In the genomic region with DNA sequence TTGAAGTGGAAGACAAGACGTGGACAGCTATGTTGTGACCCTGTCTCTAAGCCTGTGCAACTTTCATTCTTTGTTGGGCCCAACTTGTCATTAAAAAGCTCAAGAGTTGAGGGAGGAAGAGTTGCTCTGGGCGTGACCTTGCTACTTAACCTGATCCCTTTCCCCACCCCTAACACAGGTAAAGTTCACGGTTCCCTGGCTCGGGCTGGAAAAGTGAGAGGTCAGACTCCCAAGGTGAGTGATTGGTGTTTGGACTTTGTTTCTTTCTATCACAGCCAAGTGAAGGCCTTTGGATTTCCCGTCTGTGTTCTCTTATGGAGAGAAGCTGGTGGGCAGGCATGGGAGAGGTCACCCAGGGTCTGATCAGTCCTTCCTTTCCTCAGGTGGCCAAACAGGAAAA, we compare ENCODE assay signal across 8 mouse cellular contexts. TPM values are rescaled to one million over a fixed set of nuclear protein-coding genes. Genes with fewer than 3 reads are reported as not detected.
DNase-seq lines count a peak whose midpoint lies in the region; ATAC-seq and TF ChIP-seq lines count a peak whose summit lies in the region.

No protein-coding gene starts in this region.

- no peak for TF ChIP-seq EP300 in CH12.LX (IDR thresholded peaks at IDR 0.05; ENCODE audit: low read length)

- peak overlapping the region; percentile 77 for H3K4me2 ChIP-seq in CH12.LX (ENCODE audit: insufficient read depth, low read depth, poor library complexity, severe bottlenecking)
- peak overlapping the region; percentile 93; the same call in 1 of the 2 replicates for H3K4me2 ChIP-seq in forebrain, embryonic 16.5 days (ENCODE audit: low read length)
- H3K4me2 ChIP-seq in liver, embryonic 13.5 days = peak overlapping the region; percentile 85

- H3K27me3 ChIP-seq in erythroblast, embryonic 14.5 days (ENCODE audit: control insufficient read depth) = no peaks in the 10 kb centered on the region
- H3K27me3 ChIP-seq in CH12.LX (replicated peaks) = no peaks in the 10 kb centered on the region
- H3K27me3 ChIP-seq in forebrain, embryonic 16.5 days (replicated peaks; ENCODE audit: control insufficient read depth, insufficient read depth, low read length) = no peaks in the 10 kb centered on the region
- no peaks in the 10 kb centered on the region for H3K27me3 ChIP-seq in liver, embryonic 13.5 days

- no peak for TF ChIP-seq RAD21 in CH12.LX (IDR thresholded peaks at IDR 0.05; ENCODE audit: low read depth, low read length)

- H3K36me3 ChIP-seq in erythroblast, embryonic 14.5 days (ENCODE audit: control insufficient read depth) = peaks cover 60% of the 10 kb centered on the region
- peaks cover 32 to 51% of the 10 kb centered on the region in 2 experiments for H3K36me3 ChIP-seq in CH12.LX (replicated peaks in 1 of 2; ENCODE audit: control insufficient read depth in 1 of 2, insufficient read depth in 1 of 2, low read length in 1 of 2)
- H3K36me3 ChIP-seq in forebrain, embryonic 16.5 days (ENCODE audit: control insufficient read depth, insufficient read depth) = no peaks in the 10 kb centered on the region; the same call in 1 of the 2 replicates
- peaks cover 43% of the 10 kb centered on the region for H3K36me3 ChIP-seq in liver, embryonic 13.5 days

- no peak for TF ChIP-seq CTCF in CH12.LX (conservative IDR thresholded peaks at IDR 0.05 in 1 of 2, IDR thresholded peaks at IDR 0.05 in 1 of 2; ENCODE audit: low read depth in 2 of 2, low read length in 2 of 2)

- H3K9me3 ChIP-seq in erythroblast, embryonic 14.5 days (ENCODE audit: control insufficient read depth, low read length) = no peaks in the 10 kb centered on the region
- H3K9me3 ChIP-seq in CH12.LX (replicated peaks; ENCODE audit: low read length) = no peaks in the 10 kb centered on the region
- H3K9me3 ChIP-seq in forebrain, embryonic 16.5 days (ENCODE audit: control insufficient read depth, low read length) = no peaks in the 10 kb centered on the region
- H3K9me3 ChIP-seq in liver, embryonic 13.5 days (replicated peaks) = no peaks in the 10 kb centered on the region

- H3K27ac ChIP-seq in CH12.LX (ENCODE audit: insufficient read depth, low read depth) = 0 out of 2 replicates have a peak overlapping the region, but pooled peaks have one; percentile 26
- no peak overlapping the region for H3K27ac ChIP-seq in forebrain, embryonic 16.5 days (ENCODE audit: low read length)
- peak overlapping the region; percentile 85 for H3K27ac ChIP-seq in liver, embryonic 13.5 days

- H3K79me2 ChIP-seq in CH12.LX (replicated peaks; ENCODE audit: control insufficient read depth, extremely low read depth, insufficient read depth, poor library complexity, severe bottlenecking) = peaks cover 54% of the 10 kb centered on the region

- in situ Hi-C loops in CH12.LX (cut with MboI; ENCODE audit: low pct_ligation_motif_present, low pct_unique_long_range_greater_than_20kb, low sequenced_read_pairs) = no loop called here

- DNase-seq in CH12.LX (ENCODE audit: extremely low read depth) = no peak
- DNase-seq in liver, embryonic 13.5 days = no peak
- DNase-seq in embryo, embryonic 10.5 days (ENCODE audit: low spot score) = no peak
- no peak for DNase-seq in spleen, adult 18-20 months
- no peak for DNase-seq in cerebellum, adult 9-10 months

- ATAC-seq in erythroblast, adult 5-6 weeks (replicated peaks; ENCODE audit: low FRiP score, poor library complexity, severe bottlenecking) = no peak
- no peak for ATAC-seq in forebrain, embryonic 16.5 days
- no peak for ATAC-seq in liver, embryonic 13.5 days (ENCODE audit: low read depth)

- 83% methylated on average over 5 of the region's 5 CpGs for WGBS in forebrain, embryonic 16.5 days
- 59% methylated on average over 5 of the region's 5 CpGs for WGBS in liver, embryonic 13.5 days (ENCODE audit: insufficient replicate concordance)

- dilution Hi-C loops in CH12.LX (cut with MboI; ENCODE audit: extremely low pct_ligation_motif_present, extremely low pct_unique_long_range_greater_than_20kb, low sequenced_read_pairs) = no loop called here

- H3K4me1 ChIP-seq in erythroblast, embryonic 14.5 days (ENCODE audit: control insufficient read depth) = peaks cover 64% of the 10 kb centered on the region
- H3K4me1 ChIP-seq in CH12.LX (ENCODE audit: control insufficient read depth in 1 of 2, insufficient read depth in 2 of 2) = peaks cover 8 to 55% of the 10 kb centered on the region in 2 experiments
- peaks cover 39% of the 10 kb centered on the region for H3K4me1 ChIP-seq in forebrain, embryonic 16.5 days (replicated peaks; ENCODE audit: control insufficient read depth, insufficient read depth, low read length)
- H3K4me1 ChIP-seq in liver, embryonic 13.5 days (replicated peaks) = peaks cover 70% of the 10 kb centered on the region

- no peak for TF ChIP-seq POLR2A in CH12.LX (IDR thresholded peaks at IDR 0.05; ENCODE audit: low read depth, low read length)

- peak overlapping the region; percentile 73 for H3K9ac ChIP-seq in CH12.LX (ENCODE audit: insufficient read depth, low read depth)
- H3K9ac ChIP-seq in forebrain, embryonic 16.5 days (replicated peaks; ENCODE audit: low read depth, low read length) = no peak overlapping the region
- H3K9ac ChIP-seq in liver, embryonic 13.5 days = peak overlapping the region; percentile 95

- H3K4me3 ChIP-seq in erythroblast, embryonic 14.5 days (replicated peaks) = peak overlapping the region; percentile 100
- H3K4me3 ChIP-seq in CH12.LX (replicated peaks in 1 of 3; ENCODE audit: low read depth in 2 of 3, low read length in 2 of 3, poor library complexity in 1 of 3) = peak overlapping the region; percentile 73 to 97 (median 95)
- H3K4me3 ChIP-seq in forebrain, embryonic 16.5 days (replicated peaks; ENCODE audit: low read length) = no peak overlapping the region
- H3K4me3 ChIP-seq in liver, embryonic 13.5 days (replicated peaks) = peak overlapping the region; percentile 89

TF ChIP-seq in CH12.LX, 34 proteins besides CTCF, POLR2A, EP300 and RAD21 (continues in another document):
- no peak for TF ChIP-seq ELF1 (IDR thresholded peaks at IDR 0.05; ENCODE audit: low read depth, low read length)
- no peak for TF ChIP-seq NELFE (IDR thresholded peaks at IDR 0.05; ENCODE audit: low read depth, low read length)
- TF ChIP-seq HCFC1 (IDR thresholded peaks at IDR 0.05; ENCODE audit: low read depth, low read length) = no peak
- TF ChIP-seq PAX5 (IDR thresholded peaks at IDR 0.05; ENCODE audit: low read length) = no peak
- no peak for TF ChIP-seq MEF2A (IDR thresholded peaks at IDR 0.05; ENCODE audit: borderline replicate concordance, low read depth, low read length)
- no peak for TF ChIP-seq KAT2A (IDR thresholded peaks at IDR 0.05; ENCODE audit: insufficient replicate concordance, low read length)
- TF ChIP-seq ZC3H11A (IDR thresholded peaks at IDR 0.05; ENCODE audit: low read depth, low read length) = no peak

RNA-seq across cellular contexts. Expression of a gene that starts 1.3 kb away (rescaled TPM):
- 521 and 530 TPM in 2 replicates for polyA plus RNA-seq in erythroblast, embryonic 14.5 days (2012)
- total RNA-seq in erythroblast, adult 5-6 weeks (2015; ENCODE audit: low replicate concordance) = 503 and 517 TPM in 2 replicates
- total RNA-seq in erythroblast, adult 5-6 weeks (2017; ENCODE audit: low replicate concordance) = 317 and 511 TPM in 2 replicates
- total RNA-seq in CH12.LX (2012; rRNA removed) (2,266 and 2,403 TPM in 2 replicates), CH12.LX (2014; rRNA removed) (1,142 and 1,239 TPM in 2 replicates)
- 2,522 and 2,776 TPM in 2 replicates for polyA plus RNA-seq in CH12.LX (2012; ENCODE audit: insufficient read length, low read depth)
- polyA plus RNA-seq in forebrain, embryonic 16.5 days (2015; fragmentation: Nextera tagmentation; extraction: Ambion mirVana) = 493 and 512 TPM in 2 replicates
- 639 and 696 TPM in 2 replicates for polyA plus RNA-seq in liver, embryonic 13.5 days (2015; fragmentation: Nextera tagmentation; extraction: Ambion mirVana)

RNA-seq across cellular contexts. Expression of a gene that starts 1.4 kb away (rescaled TPM):
- 4.9 and 6.3 TPM in 2 replicates for polyA plus RNA-seq in erythroblast, embryonic 14.5 days (2012)
- 10.0 and 15.3 TPM in 2 replicates for total RNA-seq in erythroblast, adult 5-6 weeks (2015; ENCODE audit: low replicate concordance)
- 8.1 and 10.2 TPM in 2 replicates for total RNA-seq in erythroblast, adult 5-6 weeks (2017; ENCODE audit: low replicate concordance)
- total RNA-seq in CH12.LX (2012; rRNA removed) = 37.4 and 49.8 TPM in 2 replicates
- 59.0 and 60.9 TPM in 2 replicates for total RNA-seq in CH12.LX (2014; rRNA removed)
- 55.6 and 66.6 TPM in 2 replicates for polyA plus RNA-seq in CH12.LX (2012; ENCODE audit: insufficient read length, low read depth)
- polyA plus RNA-seq in forebrain, embryonic 16.5 days (2015; fragmentation: Nextera tagmentation; extraction: Ambion mirVana) = 65.0 and 74.0 TPM in 2 replicates
- 50.2 and 59.4 TPM in 2 replicates for polyA plus RNA-seq in liver, embryonic 13.5 days (2015; fragmentation: Nextera tagmentation; extraction: Ambion mirVana)

RNA-seq across cellular contexts. Expression of a gene that starts 2.0 kb away (rescaled TPM):
- 8.6 and 9.3 TPM in 2 replicates for polyA plus RNA-seq in erythroblast, embryonic 14.5 days (2012)
- 1.3 and 2.7 TPM in 2 replicates for total RNA-seq in erythroblast, adult 5-6 weeks (2015; ENCODE audit: low replicate concordance)
- total RNA-seq in erythroblast, adult 5-6 weeks (2017; ENCODE audit: low replicate concordance) = 2.5 and 6.3 TPM in 2 replicates
- total RNA-seq in CH12.LX (2012; rRNA removed) (29.2 and 32.7 TPM in 2 replicates), CH12.LX (2014; rRNA removed) (20.9 and 22.6 TPM in 2 replicates)
- polyA plus RNA-seq in CH12.LX (2012; ENCODE audit: insufficient read length, low read depth) = 20.1 and 20.5 TPM in 2 replicates
- 30.1 and 31.0 TPM in 2 replicates for polyA plus RNA-seq in forebrain, embryonic 16.5 days (2015; fragmentation: Nextera tagmentation; extraction: Ambion mirVana)
- 22.1 and 23.2 TPM in 2 replicates for polyA plus RNA-seq in liver, embryonic 13.5 days (2015; fragmentation: Nextera tagmentation; extraction: Ambion mirVana)

RNA-seq across cellular contexts. Expression of a gene that starts 9.2 kb away (rescaled TPM):
- polyA plus RNA-seq in erythroblast, embryonic 14.5 days (2012) = 0.31 and 1.4 TPM in 2 replicates
- total RNA-seq in erythroblast, adult 5-6 weeks (2015; ENCODE audit: low replicate concordance) = 1.2 and 2.3 TPM in 2 replicates
- total RNA-seq in erythroblast, adult 5-6 weeks (2017; ENCODE audit: low replicate concordance) = 0.98 and 4.2 TPM in 2 replicates
- 8.7 and 10.8 TPM in 2 replicates for total RNA-seq in CH12.LX (2012; rRNA removed)
- 8.8 and 11.7 TPM in 2 replicates for total RNA-seq in CH12.LX (2014; rRNA removed)
- 7.9 and 15.1 TPM in 2 replicates for polyA plus RNA-seq in CH12.LX (2012; ENCODE audit: insufficient read length, low read depth)
- polyA plus RNA-seq in forebrain, embryonic 16.5 days (2015; fragmentation: Nextera tagmentation; extraction: Ambion mirVana) = 34.0 and 41.3 TPM in 2 replicates
- polyA plus RNA-seq in liver, embryonic 13.5 days (2015; fragmentation: Nextera tagmentation; extraction: Ambion mirVana) = 30.6 and 33.2 TPM in 2 replicates

RNA-seq across cellular contexts. Expression of a gene that starts 12.6 kb away (rescaled TPM):
- polyA plus RNA-seq in erythroblast, embryonic 14.5 days (2012) = 9.5 and 10.2 TPM in 2 replicates
- total RNA-seq in erythroblast, adult 5-6 weeks (2015; ENCODE audit: low replicate concordance) = 35.5 and 43.0 TPM in 2 replicates
- 9.9 and 16.0 TPM in 2 replicates for total RNA-seq in erythroblast, adult 5-6 weeks (2017; ENCODE audit: low replicate concordance)
- total RNA-seq in CH12.LX (2012; rRNA removed) = 26.8 and 32.0 TPM in 2 replicates
- 13.5 and 16.5 TPM in 2 replicates for total RNA-seq in CH12.LX (2014; rRNA removed)
- 82.5 and 106 TPM in 2 replicates for polyA plus RNA-seq in CH12.LX (2012; ENCODE audit: insufficient read length, low read depth)
- polyA plus RNA-seq in forebrain, embryonic 16.5 days (2015; fragmentation: Nextera tagmentation; extraction: Ambion mirVana) = 22.6 and 30.3 TPM in 2 replicates
- 11.6 and 13.9 TPM in 2 replicates for polyA plus RNA-seq in liver, embryonic 13.5 days (2015; fragmentation: Nextera tagmentation; extraction: Ambion mirVana)
